Mouse (Mus musculus) stomach, embryonic 15.5 days (tissue): ENCODE results near the gene Clec3b. TPM values are rescaled to one million over a fixed set of nuclear protein-coding genes. Genes with fewer than 3 reads are reported as not detected.

ENCODE experiments used
- ATAC-seq: fragments of 200-750 bp; cut with Nextera tagmentation; 2 replicates; pipeline ENCODE4 v1.8.0; 2017; ENCODE audit warnings: low read depth, moderate number of reproducible peaks, moderate TSS enrichment; ENCODE audit not compliant: insufficient read depth, low FRiP score
- H3K27ac ChIP-seq: fragments of 300-500 bp; sonication (generic); 2 replicates; pipeline ENCODE4 v1.5.1; 2015; ENCODE audit warnings: mild to moderate bottlenecking, inconsistent platforms
- H3K27me3 ChIP-seq: fragments of 300-500 bp; sonication (generic); replicated peaks from 2 replicates; pipeline ENCODE4 v1.6.1; 2015; ENCODE audit warnings: inconsistent platforms
- H3K36me3 ChIP-seq: fragments of 300-500 bp; sonication (generic); 2 replicates; pipeline ENCODE4 v1.6.1; 2015; ENCODE audit warnings: inconsistent platforms
- H3K4me1 ChIP-seq: fragments of 300-500 bp; sonication (generic); 2 replicates; pipeline ENCODE4 v1.6.1; 2015; ENCODE audit warnings: inconsistent platforms
- H3K4me2 ChIP-seq: fragments of 300-500 bp; sonication (generic); 2 replicates; pipeline ENCODE4 v1.6.1; 2015; ENCODE audit warnings: mild to moderate bottlenecking, inconsistent platforms
- H3K4me3 ChIP-seq: fragments of 300-500 bp; sonication (generic); replicated peaks from 2 replicates; pipeline ENCODE4 v1.5.1; 2015; ENCODE audit warnings: inconsistent platforms
- H3K9ac ChIP-seq: fragments of 300-500 bp; sonication (generic); 2 replicates; pipeline ENCODE4 v1.6.1; 2015; ENCODE audit warnings: inconsistent platforms
- H3K9me3 ChIP-seq: fragments of 300-500 bp; sonication (generic); 2 replicates; pipeline ENCODE4 v1.6.1; 2016; ENCODE audit warnings: inconsistent platforms
- WGBS: fragments of 180-500 bp; shearing (Covaris S2); methylation state at CpG from one replicate; pipeline ENCODE4 v1.1.7; 2015; 5-methylcytosine and 5-hydroxymethylcytosine counted together
- polyA plus RNA-seq: library from polyadenylated mRNA; unstranded; fragments of >200 nt; fragmentation: Nextera tagmentation; extraction: Ambion mirVana; gene quantifications from 2 replicates; pipeline ENCODE4 v1.2.1, GENCODE M21; 2015

Gene Clec3b
- polyA plus RNA-seq, 1 experiment from 2014 or later: 2.0 TPM

DNA sequence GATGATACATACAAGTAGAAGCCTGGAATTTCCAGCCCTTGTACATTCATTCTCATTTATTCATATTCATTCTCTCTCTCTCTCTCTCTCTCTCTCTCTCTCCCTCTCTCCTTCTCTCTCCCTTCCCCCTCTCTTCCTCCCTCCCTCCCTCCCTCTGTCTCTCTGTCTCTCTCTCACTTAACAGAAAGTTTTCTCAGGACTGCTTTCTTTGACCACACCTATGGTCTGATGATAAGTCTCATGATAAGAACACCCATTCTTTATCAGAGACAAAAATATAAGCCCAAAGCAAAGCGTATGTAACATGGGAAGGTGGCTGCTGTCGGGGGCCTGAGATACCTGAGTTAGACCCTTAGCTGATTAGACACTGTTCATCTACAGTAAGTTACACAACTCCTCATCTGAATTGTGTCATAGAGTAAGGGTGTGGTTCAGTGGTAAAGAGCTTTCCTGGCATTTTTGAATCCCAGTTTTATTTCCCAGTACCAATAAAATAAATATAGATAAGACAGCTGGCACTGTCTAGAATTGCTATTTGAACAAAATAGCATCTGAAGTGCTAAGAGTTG, 26.2 kb upstream of the Clec3b start:
- Histone ChIP-seq H3K36me3 (peaks cover 42% of the 10 kb centered on the region), H3K27me3 (no peaks in the 10 kb centered on the region), H3K9me3 (no peaks in the 10 kb centered on the region), H3K4me2 (no peak overlapping the region), H3K27ac (no peak overlapping the region), H3K4me3 (no peak overlapping the region), H3K4me1 (no peaks in the 10 kb centered on the region), H3K9ac (no peak overlapping the region)
- 76% methylated on average over 2 of the region's 2 CpGs for WGBS
- ATAC-seq: no peak

DNA sequence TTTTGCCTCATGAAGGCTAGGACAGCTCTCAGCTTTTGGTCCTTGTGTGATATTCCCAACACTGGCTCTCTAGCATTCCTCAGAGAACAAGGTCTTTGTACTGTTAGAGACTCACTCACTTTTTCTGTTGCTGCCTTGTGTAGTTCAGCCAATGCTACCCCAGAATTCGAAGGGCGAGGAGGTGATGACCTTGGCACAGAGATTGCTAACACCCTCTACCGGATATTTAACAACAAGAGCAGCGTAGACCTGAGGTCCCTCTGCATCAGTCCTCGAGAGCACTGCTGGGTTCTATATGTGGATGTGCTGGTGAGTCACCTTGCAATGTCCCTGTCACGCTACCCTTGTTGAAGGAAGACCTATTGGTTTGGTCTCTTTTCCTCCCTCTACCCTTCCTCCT, 23.1 kb upstream of the Clec3b start:
- 94% methylated on average over 6 of the region's 6 CpGs for WGBS
- H3K9me3 ChIP-seq: no peaks in the 10 kb centered on the region
- no peaks in the 10 kb centered on the region for H3K27me3 ChIP-seq
- no peak overlapping the region for H3K27ac ChIP-seq
- H3K4me3 ChIP-seq: no peak overlapping the region
- no peaks in the 10 kb centered on the region for H3K4me1 ChIP-seq
- H3K36me3 ChIP-seq: peaks cover 49% of the 10 kb centered on the region
- H3K9ac ChIP-seq: no peak overlapping the region
- no peak overlapping the region for H3K4me2 ChIP-seq
- ATAC-seq: no peak

DNA sequence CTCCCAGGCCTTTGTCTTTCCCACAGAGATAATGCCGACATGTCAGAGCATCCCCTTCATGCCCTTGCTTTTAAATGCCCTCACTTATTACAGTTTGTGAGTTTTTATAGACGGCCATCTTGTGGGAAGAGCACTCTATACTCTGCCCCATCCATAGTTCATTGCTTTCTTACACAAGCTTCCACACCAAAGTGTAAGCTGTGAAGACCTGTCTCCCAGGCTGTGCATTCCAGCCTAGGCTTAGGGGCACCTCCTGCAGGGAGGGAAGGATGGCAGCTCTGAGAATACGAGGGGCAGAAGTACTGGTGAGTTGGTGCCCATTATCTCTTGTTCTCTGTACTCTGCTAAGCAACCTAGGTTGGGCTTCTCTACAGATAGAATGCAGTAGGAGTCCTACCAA, 17.8 kb upstream of the Clec3b start:
- H3K27me3 ChIP-seq: no peaks in the 10 kb centered on the region
- H3K4me2 ChIP-seq: no peak overlapping the region
- no peak overlapping the region for H3K27ac ChIP-seq
- no peak overlapping the region for H3K4me3 ChIP-seq
- H3K9ac ChIP-seq: no peak overlapping the region
- H3K36me3 ChIP-seq: peaks cover 70% of the 10 kb centered on the region
- H3K4me1 ChIP-seq: peaks cover under 1% of the 10 kb centered on the region; the same call in 1 of the 2 replicates
- ATAC-seq: no peak
- WGBS: 79% methylated on average over 3 of the region's 3 CpGs
- H3K9me3 ChIP-seq: no peaks in the 10 kb centered on the region

DNA sequence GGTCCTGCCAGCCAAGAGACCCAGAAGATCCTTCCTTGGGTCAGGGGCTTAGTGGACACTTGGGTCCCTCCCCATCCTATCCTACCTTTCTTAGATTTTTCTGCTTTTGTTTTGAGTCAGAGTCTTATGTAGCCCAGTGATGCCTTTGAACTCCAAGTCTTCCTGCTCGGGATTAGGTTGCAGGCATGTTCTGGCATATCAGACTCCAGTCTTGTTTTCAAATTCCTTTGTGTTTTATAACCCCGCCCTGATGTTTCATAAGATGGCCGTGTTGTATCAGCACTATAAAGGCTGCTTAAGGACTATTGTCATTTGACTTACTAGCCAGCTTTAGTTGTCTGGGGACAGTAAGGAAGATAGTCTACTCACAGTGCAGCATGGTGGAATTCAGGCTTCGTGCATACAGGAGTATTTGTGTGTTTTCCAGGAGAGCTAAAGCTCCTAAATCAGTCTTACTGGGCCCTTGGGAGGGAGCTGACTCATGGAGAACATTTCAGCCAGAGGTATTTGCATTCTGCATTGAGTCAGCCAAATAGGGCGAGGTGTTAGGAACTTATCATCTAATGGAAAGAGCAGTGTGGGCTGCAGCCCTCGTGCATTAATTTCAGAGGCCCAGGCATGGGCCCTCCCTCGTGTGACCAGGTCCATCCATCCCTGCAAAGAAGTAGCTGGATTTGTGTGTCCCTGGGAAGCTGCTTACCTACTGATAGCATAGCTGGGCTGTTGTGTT, 13.6 kb upstream of the Clec3b start:
- Histone ChIP-seq H3K4me2 (no peak overlapping the region), H3K9me3 (no peaks in the 10 kb centered on the region), H3K4me3 (no peak overlapping the region), H3K27me3 (no peaks in the 10 kb centered on the region), H3K9ac (no peak overlapping the region), H3K36me3 (peaks cover 48% of the 10 kb centered on the region), H3K27ac (peak overlapping the region; percentile 31; the same call in 1 of the 2 replicates), H3K4me1 (peaks cover 6% of the 10 kb centered on the region; the same call in 1 of the 2 replicates)
- WGBS: 72% methylated on average over 7 of the region's 7 CpGs
- ATAC-seq: no peak

DNA sequence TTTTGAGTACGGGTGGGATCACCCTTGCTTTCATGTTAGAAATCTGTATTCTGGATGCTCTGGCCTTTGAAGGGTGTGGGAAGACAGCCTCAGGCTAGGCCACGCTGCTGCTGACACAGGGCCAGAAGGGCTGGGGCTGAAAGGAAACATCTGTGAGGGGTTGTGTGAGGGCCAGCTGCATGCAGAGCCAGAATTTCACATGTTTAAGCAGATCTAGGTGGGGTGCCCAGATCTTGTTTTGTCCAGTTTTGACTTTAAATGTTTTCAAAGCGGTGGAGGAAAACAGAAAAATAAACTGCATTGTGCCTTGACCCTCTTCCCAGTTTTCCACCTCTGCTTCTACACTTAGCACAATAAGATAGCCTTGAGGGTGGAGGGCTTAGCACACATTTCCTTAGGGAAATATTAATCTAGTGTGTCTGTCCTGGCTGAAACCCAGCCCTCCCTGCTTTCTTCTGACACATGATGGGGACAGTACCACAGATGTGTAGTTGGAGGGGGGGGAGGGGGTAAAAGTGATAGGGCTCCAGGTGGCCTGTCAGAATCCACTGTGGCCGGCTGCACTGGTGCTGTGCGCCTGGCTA, 11.8 kb upstream of the Clec3b start:
- H3K9ac ChIP-seq: no peak overlapping the region
- H3K4me1 ChIP-seq: peaks cover 6% of the 10 kb centered on the region; the same call in 1 of the 2 replicates
- H3K36me3 ChIP-seq: peaks cover 30% of the 10 kb centered on the region
- no peaks in the 10 kb centered on the region for H3K9me3 ChIP-seq
- peak overlapping the region; percentile 46; the same call in 1 of the 2 replicates for H3K27ac ChIP-seq
- H3K27me3 ChIP-seq: no peaks in the 10 kb centered on the region
- 40% methylated on average over 5 of the region's 5 CpGs for WGBS
- H3K4me2 ChIP-seq: no peak overlapping the region
- peak; percentile 75 for ATAC-seq
- H3K4me3 ChIP-seq: no peak overlapping the region

DNA sequence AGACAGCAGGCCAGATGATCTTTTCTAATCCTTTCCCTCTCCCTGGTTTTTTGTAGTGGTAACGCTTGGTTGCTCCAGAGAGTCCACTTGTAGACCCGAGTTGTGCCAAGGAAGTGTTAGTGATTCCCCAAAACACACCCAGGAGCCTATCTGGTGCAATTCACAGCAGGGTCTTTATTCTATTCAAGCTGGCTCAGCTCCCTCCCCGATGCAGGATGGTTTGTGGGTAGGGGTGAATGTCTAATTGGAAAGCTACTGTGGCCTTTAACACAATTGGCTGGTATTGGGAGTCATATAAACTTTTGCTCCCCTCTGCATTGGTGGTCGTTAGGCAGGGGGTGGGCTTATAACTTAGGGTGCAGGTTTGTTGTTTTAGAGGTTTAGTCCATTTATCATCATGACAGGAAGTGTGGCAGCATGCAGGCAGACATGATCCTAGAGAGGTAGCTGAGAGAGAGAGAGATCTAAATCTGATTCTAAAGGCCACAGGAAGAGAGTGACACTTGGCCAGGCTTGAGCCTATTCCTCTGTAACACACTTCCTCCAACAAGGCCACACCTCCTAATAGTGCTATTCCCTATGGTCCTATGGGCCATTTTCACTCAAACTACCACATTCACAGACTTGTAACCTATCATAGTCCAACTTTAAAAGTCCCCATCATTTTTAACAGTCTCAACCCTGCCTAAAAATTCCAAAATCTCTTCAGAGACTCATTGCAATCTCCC, 10.7 kb upstream of the Clec3b start:
- Histone ChIP-seq H3K9ac (no peak overlapping the region), H3K36me3 (peaks cover 24% of the 10 kb centered on the region), H3K9me3 (no peaks in the 10 kb centered on the region), H3K4me3 (no peak overlapping the region), H3K4me2 (no peak overlapping the region), H3K27me3 (no peaks in the 10 kb centered on the region), H3K4me1 (peaks cover 6% of the 10 kb centered on the region; the same call in 1 of the 2 replicates), H3K27ac (peak overlapping the region; percentile 46)
- 79% methylated on average over 4 of the region's 4 CpGs for WGBS
- ATAC-seq: no peak

DNA sequence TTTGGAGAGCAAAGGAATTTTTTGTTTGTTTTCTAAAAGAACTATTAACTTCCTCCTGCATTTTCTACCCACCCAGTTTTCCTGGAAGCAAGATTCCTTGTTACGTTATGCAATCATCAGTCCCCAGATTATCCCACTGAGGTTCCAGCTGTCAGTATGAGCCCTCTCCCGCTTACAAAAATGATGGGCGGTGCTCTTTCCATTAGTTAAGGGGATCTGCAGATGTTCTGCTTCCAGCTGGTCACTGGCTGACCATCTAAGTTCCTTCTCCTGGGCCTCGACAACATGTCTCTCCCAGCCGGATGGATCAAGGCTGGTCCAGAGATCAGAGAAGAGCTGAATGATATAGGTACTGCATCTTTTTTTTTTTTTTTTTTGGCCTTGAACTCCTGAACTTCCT, 2.3 kb upstream of the Clec3b start:
- no peaks in the 10 kb centered on the region for H3K27me3 ChIP-seq
- peak overlapping the region; percentile 44; the same call in 1 of the 2 replicates for H3K27ac ChIP-seq
- no peaks in the 10 kb centered on the region for H3K4me1 ChIP-seq
- ATAC-seq: no peak
- no peak overlapping the region for H3K9ac ChIP-seq
- no peaks in the 10 kb centered on the region for H3K36me3 ChIP-seq
- no peak overlapping the region for H3K4me2 ChIP-seq
- H3K4me3 ChIP-seq: no peak overlapping the region
- 48% methylated on average over 5 of the region's 5 CpGs for WGBS
- no peaks in the 10 kb centered on the region for H3K9me3 ChIP-seq

DNA sequence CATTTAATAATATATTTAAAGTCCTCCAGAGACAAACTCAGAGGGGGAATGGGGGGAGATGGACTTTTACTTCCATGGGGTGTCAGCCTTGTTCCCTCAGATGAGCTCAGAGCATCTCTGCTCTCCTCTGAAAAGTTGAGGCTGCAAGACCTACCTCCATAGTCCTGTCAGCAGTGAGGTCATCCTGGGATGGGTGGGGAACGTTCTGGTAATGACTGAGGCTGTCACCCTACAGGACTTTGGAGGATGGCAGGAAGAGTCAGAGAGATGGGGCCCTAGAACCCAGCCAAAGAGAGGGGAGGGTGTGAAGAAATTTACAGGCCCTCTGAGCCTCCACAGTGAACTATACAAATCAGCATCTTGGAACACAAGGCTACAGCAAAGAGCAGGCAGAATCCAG, 815 bp downstream of the Clec3b start:
- Histone ChIP-seq H3K4me3 (no peak overlapping the region), H3K9me3 (no peaks in the 10 kb centered on the region), H3K4me1 (no peaks in the 10 kb centered on the region), H3K9ac (no peak overlapping the region), H3K36me3 (no peaks in the 10 kb centered on the region), H3K27ac (no peak overlapping the region), H3K27me3 (no peaks in the 10 kb centered on the region), H3K4me2 (no peak overlapping the region)
- WGBS: 52% methylated on average over 1 of the region's 1 CpGs
- ATAC-seq: no peak

DNA sequence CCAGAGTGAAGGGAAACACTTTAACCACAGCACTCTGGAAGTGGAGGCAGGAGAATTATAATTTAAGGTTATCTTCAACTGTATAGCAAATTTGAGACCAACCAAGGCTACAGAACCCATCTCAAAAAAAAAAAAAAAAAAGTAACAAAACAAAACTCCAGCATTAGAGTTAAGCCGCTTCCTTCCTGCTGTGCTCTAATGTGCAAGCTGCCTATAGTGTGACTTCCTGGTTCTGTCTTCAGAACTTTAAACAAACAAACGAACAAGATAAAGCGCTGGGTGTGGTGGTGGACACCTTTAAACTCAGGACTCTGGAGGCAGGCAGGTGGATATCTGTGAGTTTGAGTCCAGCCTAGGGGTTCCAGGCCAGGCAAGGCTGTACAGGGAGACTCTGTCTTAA, 1.3 kb downstream of the Clec3b start:
- Histone ChIP-seq H3K4me3 (no peak overlapping the region), H3K27ac (no peak overlapping the region), H3K9ac (no peak overlapping the region), H3K4me2 (no peak overlapping the region), H3K36me3 (no peaks in the 10 kb centered on the region), H3K9me3 (no peaks in the 10 kb centered on the region), H3K27me3 (no peaks in the 10 kb centered on the region), H3K4me1 (no peaks in the 10 kb centered on the region)
- WGBS: 49% methylated on average over 3 of the region's 3 CpGs
- no peak for ATAC-seq

DNA sequence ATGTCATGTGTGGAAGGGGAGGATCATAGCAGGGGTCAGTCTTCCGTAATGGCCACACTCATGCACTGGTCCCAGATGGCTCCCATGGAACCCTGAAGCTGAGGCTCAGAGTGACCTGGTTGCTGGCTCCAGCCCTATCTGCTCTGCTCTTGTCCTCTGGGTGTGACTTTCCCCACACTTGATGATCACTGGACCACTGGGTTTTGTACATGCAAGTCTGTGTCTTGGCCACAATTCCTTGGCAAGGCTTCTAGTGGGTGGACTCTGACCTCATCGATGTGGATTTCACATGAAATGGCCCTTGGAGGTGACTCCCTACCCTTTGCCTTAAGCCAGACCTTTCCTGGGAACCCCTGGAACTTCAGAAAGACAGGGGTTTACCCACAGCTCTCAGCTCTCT, 2.4 kb downstream of the Clec3b start:
- no peaks in the 10 kb centered on the region for H3K36me3 ChIP-seq
- H3K4me1 ChIP-seq: no peaks in the 10 kb centered on the region
- H3K4me2 ChIP-seq: no peak overlapping the region
- H3K27me3 ChIP-seq: no peaks in the 10 kb centered on the region
- no peaks in the 10 kb centered on the region for H3K9me3 ChIP-seq
- no peak overlapping the region for H3K9ac ChIP-seq
- 84% methylated on average over 2 of the region's 2 CpGs for WGBS
- no peak for ATAC-seq
- H3K27ac ChIP-seq: no peak overlapping the region
- H3K4me3 ChIP-seq: no peak overlapping the region

DNA sequence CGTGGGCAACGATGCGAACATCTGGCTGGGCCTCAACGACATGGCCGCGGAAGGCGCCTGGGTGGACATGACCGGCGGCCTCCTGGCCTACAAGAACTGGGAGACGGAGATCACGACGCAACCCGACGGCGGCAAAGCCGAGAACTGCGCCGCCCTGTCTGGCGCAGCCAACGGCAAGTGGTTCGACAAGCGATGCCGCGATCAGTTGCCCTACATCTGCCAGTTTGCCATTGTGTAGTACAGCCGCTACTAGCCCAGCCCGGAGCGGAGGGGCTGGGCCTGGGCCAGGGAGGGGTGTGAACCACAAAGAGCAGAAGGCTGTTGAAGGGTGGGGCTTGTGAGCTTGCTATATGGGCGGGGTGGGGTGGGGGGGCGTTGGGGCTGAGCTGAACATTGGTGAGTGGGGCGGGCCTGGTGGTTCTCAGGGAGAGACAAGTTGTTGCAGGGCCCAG, 6.2 kb downstream of the Clec3b start:
- Histone ChIP-seq H3K27me3 (no peaks in the 10 kb centered on the region), H3K4me3 (peak overlapping the region; percentile 12), H3K4me2 (peak overlapping the region; percentile 44), H3K36me3 (no peaks in the 10 kb centered on the region), H3K9ac (no peak overlapping the region), H3K27ac (no peak overlapping the region), H3K9me3 (no peaks in the 10 kb centered on the region), H3K4me1 (no peaks in the 10 kb centered on the region)
- 31% methylated on average over 29 of the region's 30 CpGs for WGBS
- peak; percentile 67 for ATAC-seq

DNA sequence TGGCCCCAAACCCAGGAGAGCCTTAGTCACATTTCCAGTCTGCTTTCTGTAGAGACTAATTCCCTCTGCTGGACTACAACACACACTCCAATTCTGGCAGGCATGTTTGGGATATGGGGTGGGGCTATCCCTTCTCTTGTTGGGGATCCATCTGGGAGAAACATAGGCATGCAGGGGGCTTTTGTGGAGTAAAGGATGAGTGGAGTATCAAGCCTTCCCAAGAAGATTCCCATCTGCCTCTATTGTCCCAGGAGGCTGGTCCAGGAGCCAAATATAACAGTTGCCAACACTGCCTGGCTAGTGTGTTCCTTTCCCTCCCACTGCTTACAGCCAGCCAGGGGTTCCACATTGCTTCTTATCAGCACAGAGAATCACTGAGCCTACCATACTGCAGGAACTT, 7.0 kb downstream of the Clec3b start:
- H3K27me3 ChIP-seq: no peaks in the 10 kb centered on the region
- no peak overlapping the region for H3K27ac ChIP-seq
- H3K4me3 ChIP-seq: no peak overlapping the region
- H3K9ac ChIP-seq: no peak overlapping the region
- ATAC-seq: no peak
- no peaks in the 10 kb centered on the region for H3K36me3 ChIP-seq
- H3K9me3 ChIP-seq: no peaks in the 10 kb centered on the region
- H3K4me2 ChIP-seq: no peak overlapping the region
- H3K4me1 ChIP-seq: no peaks in the 10 kb centered on the region
